Mouse (Mus musculus) erythroblast, embryonic 14.5 days (primary cell): Measurements from ENCODE around the gene Tmem107.

Source experiments
- GATA1 ChIP-seq: IDR thresholded peaks from 2 replicates; pipeline ENCODE4 v1.6.1; 2012; ENCODE audit warnings: low read length, inconsistent platforms, mixed read lengths
- TAL1 ChIP-seq: IDR thresholded peaks from 3 replicates; pipeline ENCODE4 v1.6.1; 2012; ENCODE audit warnings: low read length, inconsistent platforms, mixed read lengths

DNA sequence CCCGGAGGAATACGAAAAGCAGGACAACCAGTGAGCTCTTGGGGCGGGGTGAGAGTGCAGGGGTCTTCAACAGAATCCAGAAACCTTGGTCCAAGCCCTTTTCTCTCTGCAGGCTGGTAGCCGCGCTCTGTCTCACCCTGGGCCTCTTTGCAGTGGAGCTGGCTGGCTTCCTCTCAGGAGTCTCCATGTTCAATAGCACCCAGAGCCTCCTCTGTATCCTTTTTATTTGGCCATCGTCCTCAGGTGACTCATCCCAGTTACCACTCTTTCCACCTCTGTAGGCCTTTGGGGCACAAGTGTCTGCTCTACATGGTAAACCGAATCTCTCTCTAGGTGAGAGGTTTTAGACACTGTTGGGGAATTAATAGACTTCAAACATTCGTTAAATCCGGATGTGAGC, 656 bp downstream of the Tmem107 start:
- TF ChIP-seq GATA1, result no peak
- no peak for TF ChIP-seq TAL1
